Mouse (Mus musculus): ENCODE data around the gene Tubb5. TPM values are rescaled to one million over a fixed set of nuclear protein-coding genes. Genes with fewer than 3 reads are reported as not detected.

Gene Tubb5
- polyA plus RNA-seq, 1 experiment from 2014 or later: 1,667 TPM

DNA sequence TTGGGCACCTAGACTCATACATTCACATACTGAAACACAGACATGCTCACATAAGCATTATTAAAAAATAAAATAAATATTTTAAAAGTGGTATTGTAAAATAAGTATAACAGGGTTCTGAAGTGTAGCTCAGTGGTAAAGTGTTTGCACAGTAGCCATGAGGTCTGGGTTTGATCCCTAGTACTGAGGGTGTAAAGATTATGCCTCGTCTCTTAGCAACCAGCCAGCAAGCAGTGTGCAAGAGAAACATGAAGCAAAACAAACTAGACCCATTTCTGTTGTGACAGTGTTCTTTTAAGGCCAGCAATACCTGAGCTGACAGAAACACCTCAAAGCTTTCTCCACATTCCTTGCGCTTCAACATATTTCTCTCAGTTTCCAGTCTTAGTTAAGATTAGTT, 37.2 kb downstream of the Tubb5 start:
- H3K4me2 ChIP-seq (replicated peaks; ENCODE audit: low read depth, low read length): no peak overlapping the region
- DNase-seq (ENCODE audit: low spot score) (no peak), ATAC-seq (ENCODE audit: low FRiP score) (no peak)
- no peak overlapping the region for H3K9ac ChIP-seq (ENCODE audit: low read depth, low read length)
- no peak overlapping the region for H3K27ac ChIP-seq (ENCODE audit: low read depth, low read length)
- H3K4me1 ChIP-seq (replicated peaks; ENCODE audit: control insufficient read depth, insufficient read depth, low read length): no peaks in the 10 kb centered on the region
- 71% methylated on average over 2 of the region's 2 CpGs for WGBS
- H3K9me3 ChIP-seq (ENCODE audit: control insufficient read depth, low read length): no peaks in the 10 kb centered on the region
- no peaks in the 10 kb centered on the region for H3K27me3 ChIP-seq (ENCODE audit: control insufficient read depth, insufficient read depth, low read length)
- H3K4me3 ChIP-seq (ENCODE audit: low read depth, low read length): no peak overlapping the region
- H3K36me3 ChIP-seq (ENCODE audit: control insufficient read depth, insufficient read depth, low read length): no peaks in the 10 kb centered on the region

DNA sequence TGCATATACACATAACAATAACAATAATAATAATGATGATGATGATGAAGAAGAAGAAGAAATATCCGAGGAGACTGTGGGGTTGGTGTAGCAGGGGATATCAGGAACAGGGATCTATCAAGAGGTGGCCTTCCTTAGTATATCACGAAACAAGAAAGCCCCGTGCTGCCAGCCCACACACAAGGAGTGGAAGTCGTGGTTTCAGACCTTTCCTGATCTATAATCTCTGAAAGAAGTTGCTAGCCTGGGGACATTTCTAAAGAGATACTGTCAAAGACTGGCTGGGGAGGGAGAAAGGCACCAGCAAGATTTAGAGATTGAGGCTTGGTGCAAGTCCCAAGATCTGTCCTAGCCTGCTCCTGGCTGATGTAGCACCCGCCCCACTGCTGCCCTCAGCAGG, 41.3 kb downstream of the Tubb5 start:
- Histone ChIP-seq H3K27me3 (ENCODE audit: control insufficient read depth, insufficient read depth, low read length) (no peaks in the 10 kb centered on the region), H3K4me1 (replicated peaks; ENCODE audit: control insufficient read depth, insufficient read depth, low read length) (no peaks in the 10 kb centered on the region), H3K27ac (ENCODE audit: low read depth, low read length) (no peak overlapping the region), H3K4me3 (ENCODE audit: low read depth, low read length) (no peak overlapping the region), H3K4me2 (replicated peaks; ENCODE audit: low read depth, low read length) (no peak overlapping the region), H3K36me3 (ENCODE audit: control insufficient read depth, insufficient read depth, low read length) (no peaks in the 10 kb centered on the region), H3K9ac (ENCODE audit: low read depth, low read length) (no peak overlapping the region), H3K9me3 (ENCODE audit: control insufficient read depth, low read length) (no peaks in the 10 kb centered on the region)
- DNase-seq (ENCODE audit: low spot score): no peak
- WGBS: 70% methylated on average over 5 of the region's 5 CpGs
- no peak for ATAC-seq (ENCODE audit: low FRiP score)

DNA sequence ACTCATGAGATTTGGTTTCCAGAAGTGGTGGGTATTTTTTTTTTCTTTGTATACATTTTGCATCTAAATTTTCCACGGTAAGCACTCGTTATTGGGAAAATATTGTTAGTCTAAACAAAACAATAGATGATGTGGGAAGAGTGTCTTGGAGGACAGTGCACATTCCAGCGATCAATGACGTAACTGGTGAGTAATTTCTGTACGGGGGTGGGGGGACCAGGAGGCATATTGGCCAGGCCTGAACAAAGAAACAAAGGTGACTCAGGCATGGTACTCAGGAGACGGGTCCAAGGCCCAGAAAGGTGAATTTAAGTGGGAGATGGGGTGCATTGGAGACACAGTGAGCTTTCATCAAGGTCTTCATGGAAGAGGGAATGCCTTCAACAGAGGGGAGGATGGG, 42.5 kb downstream of the Tubb5 start:
- Histone ChIP-seq H3K9me3 (ENCODE audit: control insufficient read depth, low read length) (no peaks in the 10 kb centered on the region), H3K4me1 (replicated peaks; ENCODE audit: control insufficient read depth, insufficient read depth, low read length) (no peaks in the 10 kb centered on the region), H3K36me3 (ENCODE audit: control insufficient read depth, insufficient read depth, low read length) (no peaks in the 10 kb centered on the region), H3K27ac (ENCODE audit: low read depth, low read length) (no peak overlapping the region), H3K27me3 (ENCODE audit: control insufficient read depth, insufficient read depth, low read length) (no peaks in the 10 kb centered on the region), H3K4me2 (replicated peaks; ENCODE audit: low read depth, low read length) (no peak overlapping the region), H3K4me3 (ENCODE audit: low read depth, low read length) (no peak overlapping the region), H3K9ac (ENCODE audit: low read depth, low read length) (no peak overlapping the region)
- no peak for DNase-seq (ENCODE audit: low spot score)
- whole genome bisulfite sequencing: 85% methylated on average over 6 of the region's 6 CpGs
- ATAC-seq (ENCODE audit: low FRiP score): no peak

DNA sequence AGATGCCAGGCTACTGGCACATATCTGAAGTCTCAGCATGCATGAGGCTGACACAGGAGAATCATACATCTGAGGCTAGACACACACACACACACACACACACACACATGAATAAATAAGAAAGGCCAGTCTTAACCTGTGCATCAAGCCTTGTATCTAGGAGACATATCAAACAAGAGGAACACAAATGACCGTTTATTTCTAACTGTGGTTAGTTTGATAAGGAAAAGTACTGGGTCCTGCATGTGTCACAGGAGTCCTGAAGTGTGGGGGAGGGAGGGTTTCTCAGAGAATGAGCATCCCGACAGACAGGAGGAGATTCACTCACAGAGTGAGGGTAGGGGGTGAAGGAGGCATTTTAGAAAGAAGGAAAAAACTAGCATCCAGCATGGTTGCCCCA, 43.0 kb downstream of the Tubb5 start:
- Histone ChIP-seq H3K4me2 (replicated peaks; ENCODE audit: low read depth, low read length) (no peak overlapping the region), H3K27me3 (ENCODE audit: control insufficient read depth, insufficient read depth, low read length) (no peaks in the 10 kb centered on the region), H3K9me3 (ENCODE audit: control insufficient read depth, low read length) (no peaks in the 10 kb centered on the region), H3K27ac (ENCODE audit: low read depth, low read length) (no peak overlapping the region), H3K36me3 (ENCODE audit: control insufficient read depth, insufficient read depth, low read length) (no peaks in the 10 kb centered on the region), H3K4me1 (replicated peaks; ENCODE audit: control insufficient read depth, insufficient read depth, low read length) (no peaks in the 10 kb centered on the region), H3K4me3 (ENCODE audit: low read depth, low read length) (no peak overlapping the region), H3K9ac (ENCODE audit: low read depth, low read length) (no peak overlapping the region)
- DNase-seq (ENCODE audit: low spot score) (no peak), ATAC-seq (ENCODE audit: low FRiP score) (no peak)
- 54% methylated on average over 2 of the region's 2 CpGs for WGBS

DNA sequence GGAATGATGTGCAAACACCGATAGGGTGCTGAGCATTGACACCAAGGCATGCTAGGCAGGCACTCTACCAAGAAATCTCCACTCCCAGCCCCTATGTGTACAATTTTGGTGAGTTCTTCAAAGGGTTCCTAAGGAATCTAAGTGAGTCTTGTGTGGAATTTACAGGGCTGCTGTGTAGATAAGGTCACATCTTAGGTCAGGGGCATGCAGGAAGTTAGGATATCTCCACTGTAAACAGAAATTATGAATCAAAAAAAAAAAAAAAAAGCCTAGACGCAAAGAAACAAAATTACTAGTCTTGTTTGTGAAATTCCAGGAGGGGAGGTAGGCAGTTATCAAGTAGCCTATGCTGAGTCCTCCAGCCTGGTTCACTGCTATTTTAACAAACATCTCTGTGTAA, 45.3 kb downstream of the Tubb5 start:
- Histone ChIP-seq H3K36me3 (ENCODE audit: control insufficient read depth, insufficient read depth, low read length) (no peaks in the 10 kb centered on the region), H3K27ac (ENCODE audit: low read depth, low read length) (no peak overlapping the region), H3K4me1 (replicated peaks; ENCODE audit: control insufficient read depth, insufficient read depth, low read length) (no peaks in the 10 kb centered on the region), H3K9me3 (ENCODE audit: control insufficient read depth, low read length) (no peaks in the 10 kb centered on the region), H3K9ac (ENCODE audit: low read depth, low read length) (no peak overlapping the region), H3K27me3 (ENCODE audit: control insufficient read depth, insufficient read depth, low read length) (no peaks in the 10 kb centered on the region), H3K4me2 (replicated peaks; ENCODE audit: low read depth, low read length) (no peak overlapping the region), H3K4me3 (ENCODE audit: low read depth, low read length) (no peak overlapping the region)
- no peak for ATAC-seq (ENCODE audit: low FRiP score)
- WGBS: 87% methylated on average over 2 of the region's 2 CpGs
- DNase-seq (ENCODE audit: low spot score): no peak

DNA sequence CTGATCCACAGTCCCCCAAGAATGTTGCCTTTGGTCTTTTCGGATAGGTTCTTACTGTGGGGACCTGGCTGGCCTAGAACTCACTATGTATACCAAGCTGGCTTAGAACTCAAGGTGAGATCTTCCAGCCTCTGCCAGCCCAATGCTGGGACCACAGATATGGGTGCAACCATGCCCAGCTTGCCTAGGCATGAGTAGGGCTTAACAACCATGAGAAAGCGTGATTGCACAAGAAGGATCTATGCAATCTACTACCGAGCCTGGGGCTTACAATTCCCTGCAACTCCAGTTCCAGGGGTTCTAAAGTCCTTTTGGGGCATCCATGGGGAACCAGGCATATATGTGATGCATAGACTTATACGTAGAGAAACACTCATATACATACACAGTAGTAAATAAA, 47.2 kb downstream of the Tubb5 start:
- WGBS: 88% methylated on average over 4 of the region's 4 CpGs
- no peaks in the 10 kb centered on the region for H3K4me1 ChIP-seq (replicated peaks; ENCODE audit: control insufficient read depth, insufficient read depth, low read length)
- no peak for ATAC-seq (ENCODE audit: low FRiP score)
- no peaks in the 10 kb centered on the region for H3K27me3 ChIP-seq (ENCODE audit: control insufficient read depth, insufficient read depth, low read length)
- H3K9me3 ChIP-seq (ENCODE audit: control insufficient read depth, low read length): no peaks in the 10 kb centered on the region
- H3K4me2 ChIP-seq (replicated peaks; ENCODE audit: low read depth, low read length): no peak overlapping the region
- H3K4me3 ChIP-seq (ENCODE audit: low read depth, low read length): no peak overlapping the region
- H3K36me3 ChIP-seq (ENCODE audit: control insufficient read depth, insufficient read depth, low read length): no peaks in the 10 kb centered on the region
- no peak overlapping the region for H3K9ac ChIP-seq (ENCODE audit: low read depth, low read length)
- H3K27ac ChIP-seq (ENCODE audit: low read depth, low read length): no peak overlapping the region
- no peak for DNase-seq (ENCODE audit: low spot score)

DNA sequence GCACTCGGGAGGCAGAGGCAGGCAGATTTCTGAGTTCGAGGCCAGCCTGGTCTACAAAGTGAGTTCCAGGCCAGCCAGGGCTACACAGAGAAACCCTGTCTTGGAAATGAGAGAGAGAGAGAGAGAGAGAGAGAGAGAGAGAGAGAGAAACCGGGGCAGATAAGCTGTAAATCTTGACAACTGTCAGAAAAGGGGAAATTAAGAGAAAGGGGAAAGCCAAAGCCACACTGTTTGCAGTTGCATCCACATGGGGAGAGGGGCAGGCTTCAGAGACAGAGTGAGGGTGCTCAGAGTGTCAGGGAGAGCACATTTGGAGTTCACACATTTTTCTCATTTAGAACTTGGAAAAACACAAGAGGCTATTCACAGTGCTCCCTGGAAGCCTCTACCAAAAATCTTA, 50.1 kb downstream of the Tubb5 start:
- H3K27ac ChIP-seq (ENCODE audit: low read depth, low read length): no peak overlapping the region
- H3K27me3 ChIP-seq (ENCODE audit: control insufficient read depth, insufficient read depth, low read length): no peaks in the 10 kb centered on the region
- no peaks in the 10 kb centered on the region for H3K4me1 ChIP-seq (replicated peaks; ENCODE audit: control insufficient read depth, insufficient read depth, low read length)
- DNase-seq (ENCODE audit: low spot score): no peak
- no peak overlapping the region for H3K9ac ChIP-seq (ENCODE audit: low read depth, low read length)
- H3K4me3 ChIP-seq (ENCODE audit: low read depth, low read length): no peak overlapping the region
- ATAC-seq (ENCODE audit: low FRiP score): no peak
- no peaks in the 10 kb centered on the region for H3K9me3 ChIP-seq (ENCODE audit: control insufficient read depth, low read length)
- H3K36me3 ChIP-seq (ENCODE audit: control insufficient read depth, insufficient read depth, low read length): no peaks in the 10 kb centered on the region
- WGBS: 83% methylated on average over 3 of the region's 3 CpGs
- H3K4me2 ChIP-seq (replicated peaks; ENCODE audit: low read depth, low read length): no peak overlapping the region

DNA sequence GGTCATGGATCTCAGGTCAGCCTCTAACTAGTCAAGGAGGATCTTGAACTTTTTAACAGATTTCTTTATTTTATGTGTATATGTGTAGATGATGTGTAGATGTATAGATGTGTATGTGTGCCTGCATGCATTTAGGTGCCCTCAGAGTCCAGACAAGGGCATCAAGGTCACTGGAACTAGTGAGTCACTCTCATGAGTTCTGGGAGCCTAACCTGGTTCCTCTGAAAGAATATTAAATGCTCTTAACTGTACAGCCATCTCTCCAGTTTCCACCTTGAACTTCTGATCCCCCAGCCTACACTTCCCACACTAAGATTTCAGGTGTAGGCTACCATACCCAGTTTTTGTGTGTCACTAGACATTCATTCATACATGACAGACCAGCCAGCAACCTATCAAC, 50.6 kb downstream of the Tubb5 start:
- Histone ChIP-seq H3K27ac (ENCODE audit: low read depth, low read length) (no peak overlapping the region), H3K9me3 (ENCODE audit: control insufficient read depth, low read length) (no peaks in the 10 kb centered on the region), H3K36me3 (ENCODE audit: control insufficient read depth, insufficient read depth, low read length) (no peaks in the 10 kb centered on the region), H3K4me3 (ENCODE audit: low read depth, low read length) (no peak overlapping the region), H3K4me1 (replicated peaks; ENCODE audit: control insufficient read depth, insufficient read depth, low read length) (no peaks in the 10 kb centered on the region), H3K9ac (ENCODE audit: low read depth, low read length) (no peak overlapping the region), H3K4me2 (replicated peaks; ENCODE audit: low read depth, low read length) (no peak overlapping the region), H3K27me3 (ENCODE audit: control insufficient read depth, insufficient read depth, low read length) (no peaks in the 10 kb centered on the region)
- ATAC-seq (ENCODE audit: low FRiP score): no peak
- no peak for DNase-seq (ENCODE audit: low spot score)

DNA sequence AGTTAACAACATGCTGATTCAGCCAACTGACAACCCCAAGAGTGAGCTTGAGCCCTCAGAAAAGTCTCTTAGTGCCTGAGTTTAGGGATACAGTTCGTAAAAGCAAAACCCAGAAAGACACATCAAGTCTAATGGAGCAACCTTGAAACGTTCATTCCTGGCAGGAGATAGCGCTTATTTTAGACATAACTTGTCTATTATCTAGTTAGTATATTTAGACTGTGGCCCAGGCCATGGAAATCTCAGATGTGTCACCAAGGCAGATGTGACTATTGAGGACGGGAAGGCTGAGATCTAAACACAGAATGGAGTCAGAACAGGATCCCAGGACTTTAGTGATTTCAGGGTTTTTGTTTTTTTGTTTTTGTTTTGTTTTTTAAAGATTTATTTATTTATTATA, 53.0 kb downstream of the Tubb5 start:
- no peaks in the 10 kb centered on the region for H3K27me3 ChIP-seq (ENCODE audit: control insufficient read depth, insufficient read depth, low read length)

More for the DNA sequence above, 53.0 kb downstream of the Tubb5 start:
- no peak overlapping the region for H3K4me2 ChIP-seq (replicated peaks; ENCODE audit: low read depth, low read length)
- no peaks in the 10 kb centered on the region for H3K36me3 ChIP-seq (ENCODE audit: control insufficient read depth, insufficient read depth, low read length)
- H3K27ac ChIP-seq (ENCODE audit: low read depth, low read length): no peak overlapping the region
- H3K9ac ChIP-seq (ENCODE audit: low read depth, low read length): no peak overlapping the region
- WGBS: 89% methylated on average over 4 of the region's 4 CpGs
- no peaks in the 10 kb centered on the region for H3K9me3 ChIP-seq (ENCODE audit: control insufficient read depth, low read length)
- H3K4me1 ChIP-seq (replicated peaks; ENCODE audit: control insufficient read depth, insufficient read depth, low read length): no peaks in the 10 kb centered on the region
- H3K4me3 ChIP-seq (ENCODE audit: low read depth, low read length): no peak overlapping the region
- ATAC-seq (ENCODE audit: low FRiP score) (no peak), DNase-seq (ENCODE audit: low spot score) (no peak)
